Mouse (Mus musculus): ENCODE measurements around the gene Clpx.
"Not testable (repeated sequence)": the region's sequence is repeated elsewhere in the genome, so short reads cannot be mapped to it uniquely, and the experiment has no call there.

Gene Clpx

GRCm38 (mm10) chr9:65292421-65292820 lies 1.6 kb upstream of the Clpx start:
- DNase-seq (ENCODE audit: low spot score), result peak; percentile 30

- peak; percentile 69 for DNase-seq (ENCODE audit: low spot score)
These were observed 941 bp upstream of the Clpx start for GRCm38 (mm10) chr9:65293119-65293518.

GRCm38 (mm10) chr9:65293580-65293972 lies 484 bp upstream of the Clpx start:
- DNase-seq (ENCODE audit: low spot score), result no peak

- peak; percentile 24 for DNase-seq (ENCODE audit: low spot score)
These were observed 787 bp downstream of the Clpx start for GRCm38 (mm10) chr9:65294716-65295378.

GRCm38 (mm10) chr9:65297056-65297455 lies 3.0 kb downstream of the Clpx start:
- no peak for DNase-seq (ENCODE audit: low spot score)

- no peak for DNase-seq (ENCODE audit: low spot score)
These were observed 4.7 kb downstream of the Clpx start for GRCm38 (mm10) chr9:65298761-65299160.

- DNase-seq (ENCODE audit: low spot score), result no peak
These were observed 5.6 kb downstream of the Clpx start for GRCm38 (mm10) chr9:65299650-65300049.

GRCm38 (mm10) chr9:65302327-65302983 lies 8.4 kb downstream of the Clpx start:
- DNase-seq (ENCODE audit: low spot score), result no peak

- no peak for DNase-seq (ENCODE audit: low spot score)
These were observed 9.5 kb downstream of the Clpx start for GRCm38 (mm10) chr9:65303586-65303985.

GRCm38 (mm10) chr9:65304300-65304699 lies 10.2 kb downstream of the Clpx start:
- DNase-seq (ENCODE audit: low spot score), result no peak

GRCm38 (mm10) chr9:65306672-65307071 lies 12.6 kb downstream of the Clpx start:
- DNase-seq (ENCODE audit: low spot score), result no peak

- DNase-seq (ENCODE audit: low spot score), result no peak
These were observed 14.0 kb downstream of the Clpx start for GRCm38 (mm10) chr9:65308011-65308410.

- DNase-seq (ENCODE audit: low spot score), result no peak
These were observed 18.8 kb downstream of the Clpx start for GRCm38 (mm10) chr9:65312669-65313357.

GRCm38 (mm10) chr9:65313846-65314245 lies 19.8 kb downstream of the Clpx start:
- no peak for DNase-seq (ENCODE audit: low spot score)

GRCm38 (mm10) chr9:65322255-65322900 lies 28.3 kb downstream of the Clpx start:
- no peak for DNase-seq (ENCODE audit: low spot score)

GRCm38 (mm10) chr9:65325971-65326370 lies 31.9 kb downstream of the Clpx start:
- no peak for DNase-seq (ENCODE audit: low spot score)

- no peak for DNase-seq (ENCODE audit: low spot score)
These were observed 33.3 kb downstream of the Clpx start for GRCm38 (mm10) chr9:65327371-65327770.

GRCm38 (mm10) chr9:65333958-65334357 lies 39.9 kb downstream of the Clpx start:
- DNase-seq (ENCODE audit: low spot score), result no peak

GRCm38 (mm10) chr9:65339146-65339545 lies 45.1 kb downstream of the Clpx start:
- DNase-seq (ENCODE audit: low spot score), result no peak

GRCm38 (mm10) chr9:65340414-65340813 lies 46.4 kb downstream of the Clpx start:
- DNase-seq (ENCODE audit: low spot score), result no peak

GRCm38 (mm10) chr9:65345439-65345838 lies 51.4 kb downstream of the Clpx start:
- not testable (repeated sequence) for DNase-seq (ENCODE audit: low spot score)

- DNase-seq (ENCODE audit: low spot score), result peak; percentile 96
These were observed 51.9 kb downstream of the Clpx start, which contains the start of gene Pdcd7 for GRCm38 (mm10) chr9:65345854-65346475. TSS of gene Pdcd7 (plus strand) at chr9:65346104.

Measured in c-Kit-positive CD71-positive TER-119-positive erythroid progenitor cells, embryonic 14.5 days (primary cell).